In the genomic region with DNA sequence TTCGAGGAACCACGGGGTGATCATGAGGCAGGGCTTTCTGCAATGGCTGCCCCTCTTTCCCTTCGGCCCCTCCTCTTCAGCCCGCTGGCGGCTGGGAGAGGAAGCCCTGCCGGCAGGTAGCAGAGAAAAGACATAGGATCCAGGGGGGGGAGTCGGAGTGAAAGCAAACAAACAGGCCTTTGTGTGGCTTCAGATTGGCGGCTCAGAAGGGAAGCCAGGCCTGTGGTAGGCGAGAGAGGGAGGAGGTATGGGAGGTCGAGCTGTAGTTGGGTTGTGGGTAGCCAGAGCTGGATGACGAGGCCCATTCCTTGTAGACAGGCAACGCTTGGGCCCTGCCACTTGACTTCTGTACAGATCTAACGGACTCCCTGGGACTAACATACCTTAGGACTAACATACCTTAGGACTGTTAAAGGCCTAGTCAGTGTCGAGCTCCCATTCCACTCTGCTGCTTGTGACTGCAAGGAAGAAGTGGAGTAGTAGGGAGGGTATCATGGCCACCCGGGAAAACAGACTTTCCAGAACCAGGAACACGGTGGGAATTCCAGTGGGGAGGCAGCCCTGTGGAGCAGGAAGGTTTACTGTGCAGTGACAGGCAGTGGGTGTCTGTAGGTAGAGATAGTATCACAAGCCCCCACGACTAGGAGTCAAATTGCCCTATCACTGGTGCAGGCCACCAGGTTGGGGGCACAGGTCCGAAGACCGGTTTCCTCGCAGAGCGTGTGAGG, we compare ENCODE assay signal across 8 mouse cellular contexts. TPM values are rescaled to one million over a fixed set of nuclear protein-coding genes. Genes with fewer than 3 reads are reported as not detected.
DNase-seq lines count a peak whose midpoint lies in the region; ATAC-seq lines count a peak whose summit lies in the region.

No protein-coding gene starts in this region.

- H3K27me3 ChIP-seq in embryonic facial prominence, embryonic 11.5 days (ENCODE audit: control insufficient read depth, insufficient read depth, low read length) = no peaks in the 10 kb centered on the region
- no peaks in the 10 kb centered on the region for H3K27me3 ChIP-seq in heart, embryonic 16.5 days (ENCODE audit: control insufficient read depth, insufficient read depth, low read length)

- H3K27ac ChIP-seq in embryonic facial prominence, embryonic 11.5 days (replicated peaks; ENCODE audit: low read depth, low read length) = peak overlapping the region; percentile 96
- peak overlapping the region; percentile 99 for H3K27ac ChIP-seq in heart, embryonic 16.5 days (ENCODE audit: low read length)

- H3K4me2 ChIP-seq in embryonic facial prominence, embryonic 11.5 days (ENCODE audit: low read depth, low read length) = peak overlapping the region; percentile 82
- peak overlapping the region; percentile 91 for H3K4me2 ChIP-seq in heart, embryonic 16.5 days (ENCODE audit: low read depth, low read length)

- H3K4me1 ChIP-seq in embryonic facial prominence, embryonic 11.5 days (ENCODE audit: control insufficient read depth, insufficient read depth, low read length) = peaks cover 23% of the 10 kb centered on the region
- peaks cover 73% of the 10 kb centered on the region for H3K4me1 ChIP-seq in heart, embryonic 16.5 days (ENCODE audit: control insufficient read depth, insufficient read depth, low read length)

- peak overlapping the region; percentile 44 for H3K4me3 ChIP-seq in embryonic facial prominence, embryonic 11.5 days (ENCODE audit: low read depth, low read length)
- H3K4me3 ChIP-seq in heart, embryonic 16.5 days (ENCODE audit: low read length) = peak overlapping the region; percentile 61

- 2% methylated on average over 21 of the region's 21 CpGs for WGBS in embryonic facial prominence, embryonic 11.5 days
- WGBS in heart, embryonic 16.5 days = 2% methylated on average over 21 of the region's 21 CpGs

- DNase-seq in 416B (ENCODE audit: low read depth) = peak; percentile 90
- peak; percentile 66 for DNase-seq in MN1 (ENCODE audit: low spot score)
- DNase-seq in embryonic facial prominence, embryonic 11.5 days (ENCODE audit: low spot score) = peak; percentile 75
- DNase-seq in kidney, postnatal 10 days = peak; percentile 62
- peak; percentile 60 for DNase-seq in lung, postnatal 36 days
- peak; percentile 34 for DNase-seq in ovary, postnatal 36 days (ENCODE audit: low spot score)
- DNase-seq in urinary bladder, adult 2 months (ENCODE audit: low spot score) = peak; percentile 44

- H3K9me3 ChIP-seq in embryonic facial prominence, embryonic 11.5 days (replicated peaks; ENCODE audit: control insufficient read depth, low read length) = no peaks in the 10 kb centered on the region
- no peaks in the 10 kb centered on the region for H3K9me3 ChIP-seq in heart, embryonic 16.5 days (replicated peaks; ENCODE audit: control insufficient read depth, low read length)

- peak overlapping the region; percentile 68 for H3K9ac ChIP-seq in embryonic facial prominence, embryonic 11.5 days (replicated peaks; ENCODE audit: low read length)
- H3K9ac ChIP-seq in heart, embryonic 16.5 days (ENCODE audit: low read length) = peak overlapping the region; percentile 81

- ATAC-seq in embryonic facial prominence, embryonic 11.5 days (replicated peaks; ENCODE audit: insufficient number of reproducible peaks, low FRiP score, low TSS enrichment, low read depth) = peak; percentile 60
- ATAC-seq in heart, embryonic 16.5 days (replicated peaks; ENCODE audit: extremely low read depth, insufficient read depth, low FRiP score) = peak; percentile 15

- no peaks in the 10 kb centered on the region for H3K36me3 ChIP-seq in embryonic facial prominence, embryonic 11.5 days (replicated peaks; ENCODE audit: control insufficient read depth, insufficient read depth, low read depth, low read length)
- no peaks in the 10 kb centered on the region for H3K36me3 ChIP-seq in heart, embryonic 16.5 days (ENCODE audit: control insufficient read depth, insufficient read depth)

RNA-seq across cellular contexts. Expression of a gene that starts 9.6 kb away (rescaled TPM):
- polyA plus RNA-seq in embryonic facial prominence, embryonic 11.5 days (2014; fragmentation: Nextera tagmentation; extraction: Ambion mirVana) = 21.0 and 24.8 TPM in 2 replicates
- 15.7 TPM in 2 replicates for polyA plus RNA-seq in heart, embryonic 16.5 days (2015; fragmentation: Nextera tagmentation; extraction: Ambion mirVana)
- polyA plus RNA-seq in urinary bladder, adult 2 months (2012; rRNA removed) = 35.1 and 45.3 TPM in 2 replicates

Comparison
In these comparisons a context has a peak if more than half of its experiments do, and no peak if none do; other contexts are left out.
1. Peak in every context shown above with its lines: DNase-seq, ATAC-seq, H3K4me3 ChIP-seq and H3K27ac ChIP-seq.
2. DNase-seq: peak in every context shown above with its lines; median percentile 90 in 416B; 75 in embryonic facial prominence, embryonic 11.5 days; 66 in MN1; 62 in kidney, postnatal 10 days; 60 in lung, postnatal 36 days; 44 in urinary bladder, adult 2 months; 34 in ovary, postnatal 36 days.